Mouse (Mus musculus): Measurements from ENCODE around the gene Fam89a. TPM values are rescaled to one million over a fixed set of nuclear protein-coding genes. Genes with fewer than 3 reads are reported as not detected.

Gene Fam89a
- polyA plus RNA-seq (2015; fragmentation: Nextera tagmentation; extraction: Ambion mirVana), result 0.85 and 0.89 TPM in 2 replicates

DNA sequence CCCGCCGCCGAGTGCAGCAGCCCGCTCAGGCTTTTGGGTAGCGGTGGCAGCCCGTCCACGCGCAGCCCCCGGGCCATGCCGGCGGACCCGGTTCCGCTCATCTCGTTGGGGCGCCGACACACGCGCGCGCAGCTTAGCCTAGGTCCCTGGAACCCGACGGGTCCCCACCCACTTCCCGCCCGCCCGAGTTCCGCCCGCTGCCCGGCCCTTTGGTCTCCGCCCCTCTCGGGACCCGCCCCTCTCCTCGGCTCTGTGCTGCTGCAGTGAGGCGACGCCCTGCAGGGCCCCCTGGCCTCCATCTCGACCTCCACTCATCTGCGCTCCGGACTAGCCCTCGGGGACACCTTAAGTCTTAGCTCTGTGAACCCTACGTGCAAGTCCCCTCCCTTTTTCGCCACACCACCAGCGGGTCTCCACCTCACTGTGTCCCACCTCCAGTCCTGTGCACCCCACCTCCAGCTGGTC is at the start of gene Fam89a:
Gene Fam89a (minus strand): TSS at position 124 of the 465 bp plus-strand sequence.

DNA sequence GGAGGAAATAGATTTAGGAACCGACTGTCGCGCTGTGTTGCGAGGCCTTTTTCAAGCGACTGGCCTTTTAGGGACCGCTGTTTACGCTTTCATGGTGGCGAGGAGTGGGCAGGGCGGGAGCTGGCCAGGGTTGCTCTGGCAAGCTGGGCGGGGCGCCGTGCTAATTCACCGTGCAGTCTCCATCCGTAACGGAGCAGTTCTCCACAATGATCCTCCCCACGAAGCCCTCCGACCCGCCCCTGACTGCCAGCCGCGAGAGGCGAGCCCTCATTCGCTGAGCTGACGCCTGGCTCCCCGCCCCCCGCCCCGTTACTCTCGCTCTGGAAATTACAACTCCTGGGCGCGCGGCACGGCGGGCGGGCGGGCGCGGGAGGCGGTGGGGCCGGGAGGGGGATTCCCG is 41.1 kb upstream of the Fam89a start, which contains the start of gene Trim67:
Gene Trim67 (plus strand): TSS at position 385 of the 400 bp plus-strand sequence.

DNA sequence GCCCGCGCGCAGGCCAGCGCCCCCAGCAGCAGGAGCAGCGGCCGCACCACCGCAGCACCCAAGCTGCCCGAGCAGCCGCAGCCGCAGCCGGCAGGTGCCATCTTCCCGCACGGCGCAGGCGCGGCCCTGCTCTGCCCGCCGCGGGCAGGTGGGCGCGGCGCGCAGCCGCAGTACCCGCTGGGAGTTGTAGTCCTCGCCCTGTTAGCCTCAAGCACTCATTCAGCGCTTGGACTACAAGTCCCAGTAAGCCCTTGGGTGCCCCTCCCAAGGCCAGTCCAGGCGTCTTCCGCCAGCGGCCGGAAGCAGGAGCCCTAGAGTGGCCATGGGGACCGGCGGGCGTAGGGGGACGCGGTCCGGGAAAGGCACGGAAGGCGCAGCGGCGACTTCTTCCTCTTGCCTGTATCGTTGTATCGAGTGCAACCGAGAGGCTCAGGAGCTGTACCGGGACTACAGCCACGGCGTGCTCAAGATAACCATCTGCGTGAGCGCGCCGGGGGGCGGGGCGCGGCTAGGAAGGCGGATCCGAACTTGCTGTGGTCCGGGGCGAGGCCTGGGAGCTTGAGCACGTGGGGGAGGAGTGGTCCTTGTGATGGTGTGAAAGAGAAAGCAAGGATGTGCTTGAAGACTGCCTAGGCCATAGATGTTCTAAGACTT is 29.6 kb downstream of the Fam89a start, which contains the start of the genes Ttc13 and Arv1:
Gene Ttc13 (minus strand): TSS at position 122 of the 654 bp plus-strand sequence.
Gene Arv1 (plus strand): TSS at position 278 of the 654 bp plus-strand sequence.

Other genes with a start within 250 kb of the Fam89a start
- gene Cog2, start 231.1 kb downstream of the Fam89a start, polyA plus RNA-seq (2015; fragmentation: Nextera tagmentation; extraction: Ambion mirVana), result 21.3 and 22.2 TPM in 2 replicates
- 1.4 and 1.6 TPM in 2 replicates for gene Agt, start 182.1 kb downstream of the Fam89a start, polyA plus RNA-seq (2015; fragmentation: Nextera tagmentation; extraction: Ambion mirVana)
- gene Capn9, start 175.7 kb downstream of the Fam89a start, polyA plus RNA-seq (2015; fragmentation: Nextera tagmentation; extraction: Ambion mirVana), result 0.08 and 0.11 TPM in 2 replicates
- gene 2310022B05Rik, start 88.5 kb downstream of the Fam89a start, polyA plus RNA-seq (2015; fragmentation: Nextera tagmentation; extraction: Ambion mirVana), result 30.7 and 43.5 TPM in 2 replicates
- gene Ttc13, start 29.8 kb downstream of the Fam89a start, polyA plus RNA-seq (2015; fragmentation: Nextera tagmentation; extraction: Ambion mirVana), result 18.1 and 19.0 TPM in 2 replicates
- gene Arv1, start 29.7 kb downstream of the Fam89a start, polyA plus RNA-seq (2015; fragmentation: Nextera tagmentation; extraction: Ambion mirVana), result 11.8 and 13.4 TPM in 2 replicates
- 0.05 and 0.07 TPM in 2 replicates for gene Trim67, start 41.3 kb upstream of the Fam89a start, polyA plus RNA-seq (2015; fragmentation: Nextera tagmentation; extraction: Ambion mirVana)
- gene Gnpat, start 111.2 kb upstream of the Fam89a start, polyA plus RNA-seq (2015; fragmentation: Nextera tagmentation; extraction: Ambion mirVana), result 46.3 and 49.0 TPM in 2 replicates
- gene 2810004N23Rik, start 111.3 kb upstream of the Fam89a start, polyA plus RNA-seq (2015; fragmentation: Nextera tagmentation; extraction: Ambion mirVana), result 26.3 and 29.8 TPM in 2 replicates
- 5.4 and 5.8 TPM in 2 replicates for gene Exoc8, start 145.9 kb upstream of the Fam89a start, polyA plus RNA-seq (2015; fragmentation: Nextera tagmentation; extraction: Ambion mirVana)
- gene Sprtn, start 146.1 kb upstream of the Fam89a start, polyA plus RNA-seq (2015; fragmentation: Nextera tagmentation; extraction: Ambion mirVana), result 6.2 and 7.4 TPM in 2 replicates
- 7.8 and 9.4 TPM in 2 replicates for gene Egln1, start 197.5 kb upstream of the Fam89a start, polyA plus RNA-seq (2015; fragmentation: Nextera tagmentation; extraction: Ambion mirVana)